Mouse (Mus musculus) gastrocnemius, postnatal 10 days (tissue): ENCODE measurements around the gene Pdzrn3. TPM values are rescaled to one million over a fixed set of nuclear protein-coding genes. Genes with fewer than 3 reads are reported as not detected.

ENCODE experiments used
- DNase-seq: peaks from one replicate; pipeline ENCODE4 v3.0.0; 2021; ENCODE audit warnings: mixed read lengths
- total RNA-seq, 2 experiments: library from RNA; stranded (reverse); gene quantifications; 2 replicates each; pipeline ENCODE4 v1.2.3; 2021

The Pdzrn3 gene
- total RNA-seq, 2 experiments from 2014 or later, result 41.0 to 44.1 TPM

GRCm38 (mm10) chr6:101328514-101328913 lies 49.2 kb downstream of the Pdzrn3 start:
- DNase-seq, result no peak

GRCm38 (mm10) chr6:101327741-101328140 lies 50.0 kb downstream of the Pdzrn3 start:
- DNase-seq, result no peak

GRCm38 (mm10) chr6:101327196-101327595 lies 50.5 kb downstream of the Pdzrn3 start:
- no peak for DNase-seq

- no peak for DNase-seq
These were observed 51.7 kb downstream of the Pdzrn3 start for GRCm38 (mm10) chr6:101325842-101326639.

GRCm38 (mm10) chr6:101322580-101322979 lies 55.1 kb downstream of the Pdzrn3 start:
- DNase-seq, result no peak

GRCm38 (mm10) chr6:101320386-101320785 lies 57.3 kb downstream of the Pdzrn3 start:
- DNase-seq, result no peak

- DNase-seq, result no peak
These were observed 58.2 kb downstream of the Pdzrn3 start for GRCm38 (mm10) chr6:101319374-101319967.

GRCm38 (mm10) chr6:101318530-101318929 lies 59.2 kb downstream of the Pdzrn3 start:
- DNase-seq, result no peak

- no peak for DNase-seq
These were observed 66.3 kb downstream of the Pdzrn3 start for GRCm38 (mm10) chr6:101311446-101311845.

- DNase-seq, result no peak
These were observed 67.2 kb downstream of the Pdzrn3 start for GRCm38 (mm10) chr6:101310491-101310890.

GRCm38 (mm10) chr6:101307964-101308531 lies 69.6 kb downstream of the Pdzrn3 start:
- no peak for DNase-seq

GRCm38 (mm10) chr6:101306834-101307233 lies 70.9 kb downstream of the Pdzrn3 start:
- DNase-seq, result no peak

GRCm38 (mm10) chr6:101305543-101305942 lies 72.2 kb downstream of the Pdzrn3 start:
- no peak for DNase-seq

- no peak for DNase-seq
These were observed 73.5 kb downstream of the Pdzrn3 start for GRCm38 (mm10) chr6:101303959-101304738.

- no peak for DNase-seq
These were observed 74.2 kb downstream of the Pdzrn3 start for GRCm38 (mm10) chr6:101303501-101303900.

GRCm38 (mm10) chr6:101301154-101301553 lies 76.5 kb downstream of the Pdzrn3 start:
- no peak for DNase-seq

GRCm38 (mm10) chr6:101299434-101299833 lies 78.3 kb downstream of the Pdzrn3 start:
- DNase-seq, result no peak

- DNase-seq, result no peak
These were observed 79.9 kb downstream of the Pdzrn3 start for GRCm38 (mm10) chr6:101297563-101298520.

- no peak for DNase-seq
These were observed 80.7 kb downstream of the Pdzrn3 start for GRCm38 (mm10) chr6:101296997-101297396.

GRCm38 (mm10) chr6:101296280-101296679 lies 81.4 kb downstream of the Pdzrn3 start:
- DNase-seq, result no peak

GRCm38 (mm10) chr6:101293036-101293572 lies 84.6 kb downstream of the Pdzrn3 start:
- no peak for DNase-seq
